Mouse (Mus musculus) left cerebral cortex, adult 11 months (tissue): ENCODE measurements around the gene Kmt5b.

Source experiments
- DNase-seq: peaks from one replicate; pipeline ENCODE4 v3.0.0; 2022; ENCODE audit warnings: low spot score

The Kmt5b gene

GRCm38 (mm10) chr19:3767276-3767780 is at the start of gene Kmt5b:
Gene Kmt5b, plus strand, starts transcription at chr19:3767421.
- no peak for DNase-seq

- peak; percentile 73 for DNase-seq
Observed at GRCm38 (mm10) chr19:3718481-3719361, 48.5 kb upstream of the Kmt5b start.

- DNase-seq = peak; percentile 51
Observed at GRCm38 (mm10) chr19:3719362-3719891, 47.8 kb upstream of the Kmt5b start.

GRCm38 (mm10) chr19:3723170-3723569 is 44.1 kb upstream of the Kmt5b start:
- no peak for DNase-seq

DNA sequence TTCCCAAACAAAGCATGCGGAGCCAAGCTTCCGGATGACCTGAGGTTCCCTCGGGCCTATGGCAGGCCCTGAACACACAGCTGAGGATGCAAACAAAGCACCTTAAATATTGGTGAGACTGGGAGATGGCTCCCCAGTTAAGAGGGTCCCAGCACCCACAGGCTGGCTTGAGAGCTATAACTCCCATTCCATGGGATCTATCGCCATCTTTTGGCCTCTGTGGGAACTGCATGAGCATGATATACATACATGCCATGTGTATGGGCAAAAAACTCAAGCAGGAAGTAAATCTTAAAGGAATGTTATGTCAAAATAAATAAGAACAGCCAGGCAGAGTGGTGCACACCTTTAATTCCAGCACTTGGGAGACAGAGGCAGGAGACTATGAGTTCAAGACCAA is 43.3 kb upstream of the Kmt5b start:
- no peak for DNase-seq

GRCm38 (mm10) chr19:3724779-3725178 is 42.4 kb upstream of the Kmt5b start:
- DNase-seq = no peak

- DNase-seq = no peak
Observed at GRCm38 (mm10) chr19:3728901-3729300, 38.3 kb upstream of the Kmt5b start.

DNA sequence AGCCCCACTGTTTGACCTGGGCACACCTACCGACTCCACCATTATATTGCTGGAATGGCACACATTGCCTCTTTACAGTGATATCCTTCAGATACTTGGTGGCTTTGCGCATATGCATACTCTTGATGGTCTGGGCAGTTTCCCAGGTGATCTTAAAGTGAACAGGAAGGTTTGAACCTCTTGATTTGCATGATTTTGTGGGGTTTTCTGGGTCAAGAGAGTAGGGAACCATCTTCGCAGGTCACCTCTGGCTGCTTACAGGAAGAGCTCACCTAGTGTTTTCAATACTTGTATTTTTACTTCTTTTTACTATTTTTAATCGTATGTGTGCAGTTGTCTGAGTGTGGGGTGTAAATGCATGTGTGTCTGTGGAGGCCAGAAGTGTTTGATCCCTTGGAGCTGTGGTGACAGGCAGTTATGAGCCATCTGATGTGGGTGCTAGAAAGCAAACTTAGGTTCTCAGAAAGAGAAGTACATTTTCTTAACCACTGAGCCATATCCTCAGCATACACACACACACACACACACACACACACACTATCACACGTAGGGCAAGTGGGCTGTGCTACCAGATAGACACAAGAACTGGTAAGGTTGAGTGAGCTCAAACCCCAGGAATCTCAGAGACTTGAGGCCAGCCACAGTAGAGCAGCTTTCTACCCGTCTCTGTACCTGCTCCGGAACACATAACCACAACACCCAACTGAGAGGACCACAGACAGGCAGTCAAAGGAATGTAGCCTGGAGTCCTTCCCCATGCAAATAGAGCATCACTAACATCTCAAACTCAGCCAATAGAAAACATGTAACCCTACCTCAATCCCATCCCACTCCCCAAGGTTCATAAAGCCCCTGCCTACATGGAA is 36.2 kb upstream of the Kmt5b start:
- no peak for DNase-seq

DNA sequence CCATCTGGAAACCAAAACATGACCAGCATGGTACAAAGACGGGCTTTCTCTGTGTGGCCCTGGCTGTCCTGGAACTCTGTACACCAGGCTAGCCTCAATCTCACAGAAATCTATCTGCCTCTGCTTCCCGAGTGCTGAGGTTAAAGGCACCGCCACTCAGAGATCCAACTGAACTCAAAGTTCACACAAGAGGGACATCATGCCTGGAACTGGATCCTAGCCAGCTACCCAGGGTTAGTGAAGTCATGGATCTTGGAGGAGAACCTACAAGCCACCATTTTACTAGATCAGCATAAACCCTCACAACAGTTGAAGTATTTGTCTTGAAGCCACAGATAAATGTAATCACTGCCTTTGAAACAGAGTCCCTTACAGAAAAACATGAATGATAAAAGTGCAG is 31.2 kb upstream of the Kmt5b start:
- no peak for DNase-seq

DNA sequence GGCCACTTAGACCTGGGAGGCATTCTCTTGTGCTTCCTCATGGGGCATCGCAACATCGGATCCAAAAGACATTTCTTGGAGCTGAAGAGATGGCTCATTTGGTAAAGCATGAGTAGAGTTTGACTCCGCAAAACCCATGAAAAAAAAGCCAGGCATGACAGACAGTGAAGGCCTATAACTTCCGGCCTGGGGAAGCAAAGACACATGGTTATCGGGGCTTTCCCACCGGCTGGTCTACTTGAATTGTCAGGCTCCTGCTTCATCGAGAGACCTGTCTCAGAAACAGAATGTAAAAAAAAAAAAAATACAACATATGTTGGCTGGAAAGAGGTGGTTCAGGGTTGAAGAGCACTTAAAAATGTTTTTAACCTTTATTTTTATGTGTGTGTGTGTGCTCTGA is 27.6 kb upstream of the Kmt5b start:
- DNase-seq = no peak

DNA sequence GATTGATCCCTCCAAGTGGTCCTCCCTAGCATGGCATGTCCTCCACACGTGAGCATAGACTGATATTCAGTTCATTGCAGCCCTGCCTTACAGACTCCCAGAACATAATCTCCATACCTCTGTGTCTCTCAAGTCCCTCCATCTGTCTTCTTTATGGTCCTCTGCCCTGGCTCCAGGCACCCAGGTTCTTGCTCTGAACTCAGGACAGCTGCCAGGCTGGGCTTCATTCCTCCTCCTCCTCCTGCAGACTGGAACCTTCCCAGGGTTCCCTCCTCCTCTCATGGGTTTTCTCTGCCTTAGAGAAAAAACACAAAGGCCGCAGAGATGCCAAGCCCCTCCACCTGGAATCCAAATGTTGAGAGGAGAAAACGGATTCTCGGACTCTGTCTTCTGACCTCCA is 24.5 kb upstream of the Kmt5b start:
- no peak for DNase-seq

DNA sequence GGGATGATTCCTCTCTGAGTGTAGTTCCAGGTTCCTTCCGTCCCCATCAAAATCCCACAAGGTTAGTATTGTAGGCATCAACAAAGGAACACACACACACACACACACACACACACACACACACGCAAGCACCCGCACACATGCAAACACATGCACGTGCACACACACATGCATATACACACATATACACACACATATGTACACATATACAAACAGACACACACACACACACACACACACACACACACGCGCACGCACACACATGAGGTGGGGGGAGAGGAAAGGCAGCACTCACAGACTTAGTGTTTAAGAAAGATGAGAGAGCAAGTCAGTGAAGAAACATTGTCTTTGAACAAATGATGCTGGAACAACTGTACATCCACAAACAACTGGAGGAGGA is 23.9 kb upstream of the Kmt5b start:
- no peak for DNase-seq

DNA sequence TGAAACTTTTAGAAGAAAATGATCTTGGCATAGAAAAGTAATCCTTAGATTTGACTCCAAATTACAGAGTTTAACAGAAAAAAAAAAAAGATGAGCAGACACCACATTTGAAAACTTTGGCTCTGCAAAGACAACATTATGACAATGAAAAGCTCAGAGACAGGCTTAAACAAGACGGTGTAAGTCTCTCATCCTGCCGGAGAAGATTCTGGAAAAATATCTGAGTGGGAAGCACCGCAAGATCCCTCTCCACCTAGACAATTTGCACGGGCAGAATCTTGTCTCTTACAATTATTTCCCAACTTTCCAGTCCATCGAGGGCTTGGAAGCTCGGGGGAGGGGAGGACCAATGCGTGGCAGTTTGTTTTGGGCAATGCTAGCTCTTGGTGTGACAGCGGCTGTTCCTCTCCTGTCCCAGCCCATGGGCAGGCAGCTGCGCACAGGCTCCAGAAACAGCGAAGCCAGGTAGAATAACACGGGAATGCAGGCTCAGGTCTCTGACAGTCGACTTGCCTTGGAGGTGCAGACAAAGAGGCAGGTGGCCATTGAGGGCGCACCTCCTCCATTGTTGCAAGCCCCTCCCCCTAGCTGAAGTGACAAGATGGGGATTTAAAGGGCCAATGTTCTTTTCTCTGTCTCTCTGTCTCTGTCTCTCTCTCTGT is 23.2 kb upstream of the Kmt5b start:
- no peak for DNase-seq

DNA sequence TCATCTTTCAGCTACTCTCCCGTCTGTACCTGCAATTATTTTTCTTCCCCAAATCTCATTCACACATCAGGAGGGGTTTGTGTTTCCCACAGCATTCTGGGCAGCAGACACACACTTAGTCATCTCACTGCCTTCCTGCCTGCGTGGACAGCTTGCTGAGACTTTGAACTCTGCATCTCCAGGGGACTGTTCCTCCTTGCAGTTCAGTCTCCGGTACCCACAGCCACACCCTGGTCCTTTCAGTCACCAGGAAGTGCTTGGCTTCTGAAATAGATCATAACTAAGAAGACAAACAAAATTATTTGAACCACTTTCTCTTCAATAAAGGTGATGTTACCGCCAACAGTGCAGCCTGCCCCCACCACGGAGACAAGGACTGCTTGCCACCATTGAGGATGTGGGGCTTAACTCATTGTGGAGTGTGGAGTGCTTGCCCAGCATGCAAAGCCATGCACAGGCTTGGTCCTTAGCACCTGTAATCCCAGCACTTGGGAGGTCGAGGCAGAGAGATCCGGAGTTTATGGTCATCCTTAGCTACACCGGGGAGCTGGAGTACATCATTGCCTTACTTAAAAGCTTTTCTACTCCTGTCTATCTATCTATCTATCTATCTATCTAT is 14.5 kb upstream of the Kmt5b start:
- no peak for DNase-seq

- DNase-seq = no peak
Observed at GRCm38 (mm10) chr19:3753240-3753633, 14.0 kb upstream of the Kmt5b start.

DNA sequence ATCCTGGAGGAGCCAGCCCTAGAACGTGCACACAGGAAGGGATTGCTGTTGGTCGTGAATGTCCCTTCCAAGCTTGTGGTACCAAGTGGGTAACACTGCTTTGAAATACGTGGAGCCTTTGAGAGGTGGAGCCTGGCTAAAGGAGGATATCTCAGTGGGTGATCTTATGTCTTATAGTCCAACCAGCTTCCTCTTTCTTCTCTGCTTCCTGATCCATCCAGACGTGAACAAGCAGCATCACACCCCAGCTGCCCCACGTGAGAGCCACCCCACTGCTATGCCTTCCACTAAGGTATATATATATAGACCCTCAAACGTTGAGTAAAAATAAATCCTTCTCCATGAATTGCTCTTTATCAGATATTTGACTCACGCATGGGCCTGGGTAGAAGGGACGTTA is 13.5 kb upstream of the Kmt5b start:
- DNase-seq = no peak

DNA sequence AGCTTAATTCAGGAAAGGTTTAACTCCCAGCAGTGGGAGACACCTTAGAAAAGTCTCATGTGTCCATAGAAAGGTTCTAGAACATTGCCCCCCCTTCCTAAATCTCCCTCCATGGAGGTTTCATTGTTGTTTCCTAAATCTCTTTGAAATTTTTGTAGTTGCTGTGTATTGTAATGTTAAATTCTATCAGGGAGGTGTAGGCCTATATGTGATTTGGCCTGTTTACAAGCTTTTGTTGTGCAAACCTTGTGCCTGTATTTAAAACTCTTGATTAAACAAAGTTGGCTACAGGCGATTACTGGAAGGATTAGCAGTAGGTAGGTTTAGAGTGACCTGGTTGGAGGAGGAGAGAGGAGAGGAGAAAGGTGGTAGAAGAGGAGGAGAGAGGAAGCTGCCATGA is 9.4 kb upstream of the Kmt5b start:
- DNase-seq = no peak

- DNase-seq = no peak
Observed at GRCm38 (mm10) chr19:3765221-3765820, 1.9 kb upstream of the Kmt5b start.

GRCm38 (mm10) chr19:3766378-3766777 is 843 bp upstream of the Kmt5b start:
- DNase-seq = no peak

- peak; percentile 68 for DNase-seq
Observed at GRCm38 (mm10) chr19:3767781-3768696, 818 bp downstream of the Kmt5b start.
